Mouse (Mus musculus) spleen, adult 2 months (tissue): ENCODE measurements at regions not wholly inside any gene's neighbourhood (a gene's known extent, or its start where the extent isn't known, plus 50 kb on each side); places are given as distances from the start of the nearest gene placed in this dataset.
A peak's percentile ranks its signal among the peaks of the same experiment; 100 is the strongest.

Experiments used
- DNase-seq, 2 experiments: peaks; one replicate each; pipeline versions ENCODE4 v3.0.0 to v3.0.0-alpha.2; 2012 to 2021; ENCODE audit warnings: low spot score in 2 of 2, low read depth in 1 of 2
- H3K27ac ChIP-seq: fragments of 200-500 bp; 2 replicates; pipeline ENCODE4 v1.5.1; 2012; ENCODE audit warnings: low read length, inconsistent platforms; ENCODE audit not compliant: insufficient read depth
- H3K27me3 ChIP-seq: fragments of 200-500 bp; 2 replicates; pipeline ENCODE4 v1.6.1; 2012; ENCODE audit warnings: mild to moderate bottlenecking, moderate library complexity, low read length, inconsistent platforms; ENCODE audit not compliant: control insufficient read depth, insufficient read depth
- H3K36me3 ChIP-seq: fragments of 200-500 bp; 2 replicates; pipeline ENCODE4 v1.6.1; 2012; ENCODE audit warnings: mild to moderate bottlenecking, low read length, inconsistent platforms; ENCODE audit not compliant: control insufficient read depth, insufficient read depth
- H3K4me1 ChIP-seq: fragments of 200-500 bp; 2 replicates; pipeline ENCODE4 v1.6.1; 2011; ENCODE audit warnings: inconsistent platforms; ENCODE audit not compliant: control insufficient read depth, insufficient read depth, insufficient read length
- H3K4me3 ChIP-seq: fragments of 200-500 bp; 2 replicates; pipeline ENCODE4 v1.5.1; 2011; ENCODE audit warnings: mild to moderate bottlenecking, inconsistent platforms; ENCODE audit not compliant: insufficient read depth, insufficient read length; ENCODE audit errors: extremely low read depth
- CTCF ChIP-seq: fragments of 200-500 bp; IDR thresholded peaks from 2 replicates; pipeline ENCODE4 v1.5.1; 2011; ENCODE audit warnings: mild to moderate bottlenecking, inconsistent platforms; ENCODE audit not compliant: insufficient read depth, insufficient read length, insufficient replicate concordance; ENCODE audit errors: extremely low read depth
- POLR2A ChIP-seq: fragments of 200-500 bp; IDR thresholded peaks from 2 replicates; pipeline ENCODE4 v1.6.1; 2011; ENCODE audit warnings: low read depth, low read length, inconsistent platforms
- WGBS: fragments of 180-500 bp; shearing (Covaris S2); methylation state at CpG from one replicate; pipeline ENCODE4 v1.1.7; 2018; 5-methylcytosine and 5-hydroxymethylcytosine counted together

GRCm38 (mm10) chr8:57705957-57706356 lies 53.1 kb upstream of the Galnt7 start:
- no peak overlapping the region for H3K4me3 ChIP-seq
- 91% methylated on average over 4 of the region's 4 CpGs for WGBS
- no peaks in the 10 kb centered on the region for H3K27me3 ChIP-seq
- no peak overlapping the region for H3K27ac ChIP-seq
- no peaks in the 10 kb centered on the region for H3K36me3 ChIP-seq
- no peaks in the 10 kb centered on the region for H3K4me1 ChIP-seq
- no peak for DNase-seq
- TF ChIP-seq POLR2A (no peak), CTCF (no peak)

DNA sequence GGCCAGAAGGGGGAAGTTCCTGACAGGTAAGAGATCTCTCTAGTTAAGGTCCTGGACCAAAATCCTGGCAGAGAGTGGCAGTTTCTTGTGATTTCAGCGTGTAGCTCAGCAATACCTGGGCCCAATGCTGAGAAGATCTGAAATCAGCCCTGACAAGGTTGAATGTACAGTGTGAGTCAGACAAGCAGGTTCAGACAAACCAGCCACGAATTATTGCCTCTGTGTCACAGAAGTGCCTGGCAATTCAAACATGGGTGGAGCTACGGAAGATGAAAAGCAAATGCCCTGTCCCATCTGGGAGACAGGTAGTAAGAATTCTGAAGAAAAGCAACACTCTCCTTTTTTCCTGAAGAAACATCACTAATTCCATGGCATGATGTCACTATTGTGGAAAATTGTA lies 51.3 kb upstream of the Galnt7 start:
- Histone ChIP-seq H3K36me3 (no peaks in the 10 kb centered on the region), H3K4me1 (no peaks in the 10 kb centered on the region), H3K27me3 (no peaks in the 10 kb centered on the region), H3K27ac (no peak overlapping the region), H3K4me3 (no peak overlapping the region)
- 78% methylated on average over 3 of the region's 3 CpGs for WGBS
- no peak for DNase-seq
- TF ChIP-seq POLR2A (no peak), CTCF (no peak)

- H3K4me3 ChIP-seq, result no peak overlapping the region
- DNase-seq, result peak in 1 of 2 experiments; percentile 7
- no peaks in the 10 kb centered on the region for H3K27me3 ChIP-seq
- WGBS, result 19% methylated on average over 7 of the region's 7 CpGs
- H3K36me3 ChIP-seq, result no peaks in the 10 kb centered on the region
- no peak overlapping the region for H3K27ac ChIP-seq
- TF ChIP-seq POLR2A, result no peak
- no peaks in the 10 kb centered on the region for H3K4me1 ChIP-seq
Observed at GRCm38 (mm10) chr8:57702407-57703113, 49.7 kb upstream of the Galnt7 start.
